Mouse (Mus musculus): ENCODE measurements around the gene 2610008E11Rik.
"Not testable (repeated sequence)": the region's sequence is repeated elsewhere in the genome, so short reads cannot be mapped to it uniquely, and the experiment has no call there.

2610008E11Rik gene

GRCm38 (mm10) chr10:79097161-79097754, at the start of gene 2610008E11Rik:
2610008E11Rik (minus strand) TSS chr10:79097600.
- DNase-seq (ENCODE audit: low spot score), result peak; percentile 96

DNA sequence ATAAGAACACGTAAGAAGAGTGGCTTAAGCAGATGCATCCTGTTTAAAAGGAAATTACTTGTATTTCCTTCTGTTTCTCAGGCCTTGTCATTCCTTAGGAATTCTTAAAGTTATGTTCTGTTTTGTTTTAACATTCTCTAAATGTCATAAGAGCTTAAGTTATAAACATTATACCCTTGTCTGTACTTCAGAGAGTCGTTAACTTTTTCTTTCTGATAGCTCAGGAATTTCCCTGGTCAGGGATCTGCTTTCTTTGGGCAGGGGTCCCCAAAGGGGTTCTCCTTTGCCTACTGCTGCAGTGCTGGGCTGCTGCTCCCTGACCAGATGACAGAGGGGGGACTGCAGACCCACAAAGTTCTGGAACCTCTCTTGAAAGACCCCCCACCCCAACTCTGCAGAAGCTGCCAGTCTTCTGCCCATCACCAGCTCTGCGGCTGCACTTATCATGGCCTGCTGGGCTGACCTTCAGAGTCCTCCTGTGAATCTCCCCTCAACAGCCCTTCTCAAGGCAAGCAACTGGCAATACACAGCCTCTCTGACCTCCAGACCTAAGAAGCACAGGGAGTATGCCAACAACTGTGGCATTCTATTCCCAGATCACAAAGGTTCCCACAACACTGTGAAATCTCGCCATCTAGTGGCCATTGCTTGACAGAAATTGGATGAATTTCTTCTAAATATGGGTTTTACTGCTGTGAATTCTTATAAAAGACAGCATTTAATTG, 18.9 kb upstream of the 2610008E11Rik start:
- no peak for DNase-seq (ENCODE audit: low spot score)

DNA sequence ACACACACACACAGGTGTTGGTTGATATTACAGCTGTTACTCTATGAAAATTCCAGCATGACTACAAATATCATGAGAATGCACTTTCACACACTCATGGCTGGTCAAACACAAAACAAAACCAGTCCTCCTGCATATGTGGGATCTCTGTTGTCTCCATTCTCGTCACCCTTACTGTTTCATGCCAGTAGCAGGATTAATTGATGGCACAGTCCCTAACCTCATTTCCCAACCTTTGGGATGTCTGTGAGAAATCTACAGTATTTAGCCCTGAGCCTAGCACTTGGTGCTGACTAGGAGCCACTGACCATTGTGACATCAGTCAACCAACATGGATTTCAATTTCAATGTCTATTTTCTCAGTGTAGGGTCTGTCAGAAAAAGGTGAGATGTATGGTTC, 17.7 kb upstream of the 2610008E11Rik start:
- DNase-seq (ENCODE audit: low spot score), result no peak

- DNase-seq (ENCODE audit: low spot score), result no peak
These were observed 13.1 kb upstream of the 2610008E11Rik start for GRCm38 (mm10) chr10:79110482-79110881.

DNA sequence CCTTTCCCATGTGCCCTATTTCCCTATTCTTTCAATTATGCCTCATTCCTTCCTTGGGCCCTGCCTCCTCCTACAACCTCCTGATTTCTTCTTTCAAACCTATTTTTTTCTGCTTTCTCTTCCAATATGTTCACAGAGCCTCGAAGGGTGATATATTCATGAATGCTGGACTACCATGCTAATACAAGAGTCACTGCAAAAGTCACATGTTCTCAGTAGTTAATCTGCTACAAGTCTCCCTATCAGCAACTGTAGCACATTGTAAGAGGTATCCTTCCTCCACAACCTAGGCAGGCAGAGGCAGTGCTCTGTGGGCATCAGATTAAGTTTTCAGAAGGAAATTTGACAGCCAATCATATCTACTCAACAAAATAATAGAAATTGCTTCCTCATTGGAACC, 11.8 kb upstream of the 2610008E11Rik start:
- no peak for DNase-seq (ENCODE audit: low spot score)

DNA sequence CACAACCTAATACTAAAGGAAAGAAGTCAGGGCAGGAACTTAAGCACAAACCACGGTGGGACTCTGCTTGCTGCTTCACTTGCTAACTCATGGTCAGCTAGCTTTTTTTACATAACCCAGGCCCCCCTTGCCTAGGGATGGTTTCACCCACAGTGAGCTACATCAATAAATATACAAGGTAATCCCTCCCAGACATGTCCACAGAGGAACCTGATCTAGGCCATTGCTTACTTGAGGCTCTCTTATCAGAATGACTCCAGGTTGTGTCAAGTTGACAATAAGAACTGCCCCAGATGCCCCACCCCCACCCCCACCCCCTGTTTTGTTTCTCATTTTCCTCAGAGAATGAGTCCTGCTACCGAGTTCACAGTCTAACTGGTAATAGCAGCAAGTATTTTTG, 10.1 kb upstream of the 2610008E11Rik start:
- DNase-seq (ENCODE audit: low spot score), result no peak

DNA sequence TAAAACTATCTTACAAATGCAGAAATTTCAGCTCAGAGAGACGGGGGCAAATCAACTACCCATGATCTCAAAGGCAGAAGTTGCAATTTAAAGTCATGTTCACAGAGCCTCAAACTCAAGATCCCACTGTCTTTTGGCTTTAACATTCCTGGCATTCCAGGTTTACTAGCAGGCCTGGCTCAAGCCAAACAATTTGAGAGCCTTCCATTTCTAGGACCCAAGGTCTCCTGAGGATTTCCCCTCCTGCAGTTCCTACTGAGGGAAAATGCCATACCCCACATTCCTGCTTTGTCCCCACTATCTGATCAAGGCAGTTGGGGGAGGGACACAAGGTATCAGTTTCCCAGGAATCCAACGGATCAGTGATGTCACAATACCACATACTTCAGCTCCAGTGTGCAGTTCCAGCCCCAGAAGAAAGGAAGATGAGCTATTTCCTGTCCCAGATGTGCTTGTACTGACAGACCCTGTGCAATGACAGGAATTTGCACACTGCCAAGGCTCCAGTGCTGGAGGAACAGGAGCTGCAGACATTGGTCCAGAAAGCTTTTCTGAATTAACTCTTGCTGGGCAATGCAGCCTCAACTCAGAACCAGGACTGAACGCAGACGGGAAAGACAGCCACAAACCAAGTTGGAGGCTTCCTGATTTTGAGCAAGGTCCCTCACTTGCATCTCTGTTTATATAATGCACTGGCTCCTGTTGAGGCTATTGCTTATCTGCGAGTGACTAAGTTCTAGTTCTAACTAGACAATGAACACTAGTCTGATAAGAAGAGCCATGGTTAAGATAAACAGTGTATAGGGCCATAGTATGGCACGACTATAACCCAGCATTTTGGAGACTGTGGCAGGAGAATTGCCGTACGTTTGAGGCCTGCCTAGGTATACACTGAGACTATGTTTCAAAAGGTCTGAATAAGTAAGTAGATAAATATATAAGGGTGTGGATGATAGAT, 9.2 kb upstream of the 2610008E11Rik start:
- no peak for DNase-seq (ENCODE audit: low spot score)

- no peak for DNase-seq (ENCODE audit: low spot score)
These were observed 694 bp downstream of the 2610008E11Rik start for GRCm38 (mm10) chr10:79096706-79097105.

DNA sequence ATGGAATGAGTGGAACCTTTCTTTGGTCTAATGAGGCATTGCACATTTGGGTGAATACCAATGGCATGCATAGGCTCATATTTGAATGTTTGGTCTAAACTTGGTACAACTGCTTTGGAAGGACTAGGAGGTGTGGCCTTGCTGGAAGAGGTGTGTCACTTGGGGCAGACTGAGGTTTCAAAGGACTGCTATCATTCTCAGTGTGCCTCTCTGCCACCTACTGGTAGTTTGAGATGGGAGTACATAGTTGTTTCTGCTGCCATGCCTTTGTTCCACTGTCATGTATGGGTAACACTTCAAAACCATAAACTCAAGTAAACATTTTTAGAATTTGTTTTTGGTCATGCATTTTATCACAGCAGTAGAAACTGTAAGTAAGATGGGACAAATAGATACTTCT, 5.7 kb downstream of the 2610008E11Rik start:
- DNase-seq (ENCODE audit: low spot score), result no peak

GRCm38 (mm10) chr10:79089000-79089399, 8.4 kb downstream of the 2610008E11Rik start:
- no peak for DNase-seq (ENCODE audit: low spot score)

- no peak for DNase-seq (ENCODE audit: low spot score)
These were observed 10.8 kb downstream of the 2610008E11Rik start for GRCm38 (mm10) chr10:79086577-79086976.

GRCm38 (mm10) chr10:79057370-79057769, 40.0 kb downstream of the 2610008E11Rik start:
- DNase-seq (ENCODE audit: low spot score), result not testable (repeated sequence)

- DNase-seq (ENCODE audit: low spot score), result not testable (repeated sequence)
These were observed 54.9 kb downstream of the 2610008E11Rik start for GRCm38 (mm10) chr10:79042457-79042856.

- DNase-seq (ENCODE audit: low spot score), result no peak
These were observed 69.0 kb downstream of the 2610008E11Rik start, which contains the start of gene Olfr57 for GRCm38 (mm10) chr10:79028441-79028840. Olfr57 (plus strand) TSS chr10:79028741.
